Mouse (Mus musculus) cerebral cortex, adult 2 months (tissue): ENCODE results near the gene Cnih3.

Experiments used
- WGBS: fragments of 180-500 bp; shearing (Covaris S2); methylation state at CpG from one replicate; pipeline ENCODE4 v1.1.7; 2018; 5-methylcytosine and 5-hydroxymethylcytosine counted together

The Cnih3 gene

GRCm38 (mm10) chr1:181352367-181353199, at the start of gene Cnih3:
Gene Cnih3, plus strand, starts transcription at chr1:181352628.
- 1% methylated on average over 78 of the region's 78 CpGs for WGBS

- 35% methylated on average over 3 of the region's 3 CpGs for WGBS
Measured at GRCm38 (mm10) chr1:181307981-181308380, 44.4 kb upstream of the Cnih3 start.

DNA sequence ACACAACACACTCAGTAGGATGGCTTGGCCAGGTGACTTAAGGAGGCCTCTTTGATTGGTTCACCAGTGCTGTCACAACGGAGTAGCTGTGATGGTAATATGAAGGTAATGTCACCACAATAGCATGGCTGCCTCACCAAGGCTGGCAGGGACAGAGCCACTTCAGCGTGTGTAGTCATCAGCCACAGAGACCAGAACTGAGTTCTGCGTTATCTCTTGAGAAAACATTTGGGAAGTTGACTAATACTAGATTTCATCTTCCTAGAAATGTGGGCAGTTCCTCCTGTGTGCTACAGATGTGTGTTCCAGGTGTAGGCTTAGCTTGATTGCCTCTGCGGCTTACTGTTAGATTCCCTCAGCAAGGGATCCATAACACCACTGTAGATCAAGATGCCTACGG, 41.7 kb upstream of the Cnih3 start:
- WGBS: 95% methylated on average over 5 of the region's 5 CpGs

GRCm38 (mm10) chr1:181312115-181313045, 40.0 kb upstream of the Cnih3 start:
- 95% methylated on average over 15 of the region's 15 CpGs for WGBS

- 91% methylated on average over 8 of the region's 8 CpGs for WGBS
Measured at GRCm38 (mm10) chr1:181313046-181313415, 39.4 kb upstream of the Cnih3 start.

DNA sequence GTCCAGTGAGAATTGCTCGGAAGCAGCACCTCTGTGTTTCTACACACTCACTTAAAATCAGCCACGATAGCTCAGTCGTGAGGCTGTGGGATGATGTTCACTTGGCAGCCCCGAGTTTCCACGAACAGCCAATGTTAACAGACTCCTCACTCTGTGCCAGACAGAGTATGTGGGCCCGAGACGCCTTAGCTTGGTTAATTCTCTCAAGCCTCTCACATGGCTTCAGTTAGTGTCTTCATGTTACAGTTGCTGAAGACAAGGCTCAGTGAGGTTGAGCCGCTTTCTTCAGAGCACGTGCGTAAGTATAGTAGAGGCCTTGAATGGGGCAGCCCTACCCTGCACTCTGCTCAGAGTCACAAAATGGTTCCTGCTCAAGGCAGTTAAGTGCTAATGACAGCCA, 38.1 kb upstream of the Cnih3 start:
- WGBS: 59% methylated on average over 10 of the region's 10 CpGs

GRCm38 (mm10) chr1:181315350-181315749, 37.1 kb upstream of the Cnih3 start:
- WGBS: 84% methylated on average over 3 of the region's 3 CpGs

DNA sequence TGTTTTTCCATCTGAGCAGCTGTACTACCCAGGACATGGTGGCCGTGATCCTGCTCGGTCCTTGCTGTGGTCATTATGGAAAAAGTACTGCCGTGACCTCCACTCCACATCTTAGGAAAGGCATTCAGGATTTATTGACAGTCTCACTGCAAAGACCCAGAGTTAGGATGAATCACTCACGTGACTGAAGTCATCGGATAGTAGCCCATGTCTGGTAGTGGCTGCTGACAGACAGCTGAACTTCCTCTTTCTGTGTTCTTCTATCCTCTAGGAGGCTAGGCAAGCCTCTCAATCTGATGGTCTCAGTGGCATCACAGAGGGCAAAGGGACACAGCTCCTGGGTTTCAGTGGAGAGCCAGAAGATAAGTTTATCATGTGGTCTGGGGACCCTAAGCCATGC, 35.9 kb upstream of the Cnih3 start:
- 88% methylated on average over 5 of the region's 5 CpGs for WGBS

DNA sequence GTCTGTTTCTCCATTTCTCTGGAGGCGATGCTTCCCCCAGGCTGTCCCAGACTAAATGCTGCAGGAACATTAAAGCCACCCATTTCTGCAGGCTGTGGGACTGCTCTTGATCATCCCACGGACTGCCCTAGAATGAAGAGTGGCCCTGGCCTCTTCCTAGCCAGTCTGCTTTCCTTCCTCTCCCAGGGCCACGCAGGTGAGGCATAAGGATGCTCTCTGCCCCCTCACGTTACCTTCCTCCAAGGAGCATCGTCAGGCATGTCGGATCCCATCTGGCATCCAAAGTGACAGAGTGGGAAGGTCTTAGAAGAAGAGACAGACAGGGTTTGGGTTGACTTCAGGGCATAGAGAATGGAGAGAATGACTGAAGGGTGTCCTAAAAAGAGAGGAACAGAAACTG, 33.0 kb upstream of the Cnih3 start:
- WGBS: 72% methylated on average over 6 of the region's 6 CpGs

GRCm38 (mm10) chr1:181321149-181321548, 31.3 kb upstream of the Cnih3 start:
- 45% methylated on average over 5 of the region's 5 CpGs for WGBS

GRCm38 (mm10) chr1:181323134-181323533, 29.3 kb upstream of the Cnih3 start:
- 88% methylated on average over 3 of the region's 3 CpGs for WGBS

- 97% methylated on average over 5 of the region's 5 CpGs for WGBS
Measured at GRCm38 (mm10) chr1:181327137-181327536, 25.3 kb upstream of the Cnih3 start.

- WGBS: 61% methylated on average over 10 of the region's 10 CpGs
Measured at GRCm38 (mm10) chr1:181327636-181328420, 24.6 kb upstream of the Cnih3 start.

DNA sequence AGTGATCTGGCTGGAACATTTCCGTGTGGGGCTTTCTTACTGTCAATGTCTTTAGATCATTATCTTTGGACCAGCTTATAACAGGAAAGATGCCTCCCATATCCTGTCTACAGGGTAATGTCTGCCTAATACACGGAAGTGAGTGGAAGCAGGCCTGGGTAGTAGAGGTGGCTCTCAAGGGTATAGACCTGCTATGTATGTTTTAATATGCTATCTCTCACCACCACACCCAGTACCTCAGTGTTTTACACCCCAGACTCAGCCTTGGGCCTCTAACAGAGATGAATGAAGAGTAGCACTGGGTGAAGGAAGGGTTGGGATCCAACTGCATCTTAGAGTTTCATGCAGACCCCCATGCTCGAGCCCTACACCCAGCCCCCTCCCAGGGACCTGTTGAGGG, 23.3 kb upstream of the Cnih3 start:
- WGBS: 77% methylated on average over 3 of the region's 3 CpGs

GRCm38 (mm10) chr1:181332597-181332996, 19.8 kb upstream of the Cnih3 start:
- WGBS: 49% methylated on average over 2 of the region's 2 CpGs

GRCm38 (mm10) chr1:181334329-181335018, 18.0 kb upstream of the Cnih3 start:
- 80% methylated on average over 6 of the region's 6 CpGs for WGBS

GRCm38 (mm10) chr1:181335019-181335365, 17.4 kb upstream of the Cnih3 start:
- WGBS: 84% methylated on average over 5 of the region's 5 CpGs

DNA sequence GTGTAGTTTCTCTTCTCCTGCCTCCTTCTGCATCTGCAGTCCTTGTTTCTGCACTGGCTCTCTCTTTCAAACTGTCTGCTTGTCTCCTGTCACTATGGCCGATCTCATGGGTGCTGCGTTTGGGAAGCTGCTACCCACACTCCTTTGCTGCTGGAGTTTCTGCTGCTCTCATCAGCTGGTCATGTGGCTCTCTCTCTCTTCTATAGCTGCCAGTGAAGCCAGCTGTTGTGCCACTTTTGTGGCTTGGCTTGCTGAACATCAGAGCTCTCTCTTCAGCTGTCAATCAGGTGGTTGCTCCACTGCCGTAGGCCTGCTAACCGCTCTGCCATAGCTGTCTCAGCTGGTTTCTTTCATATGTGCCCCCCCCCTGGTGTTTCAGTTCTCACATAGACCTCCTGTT, 17.0 kb upstream of the Cnih3 start:
- 61% methylated on average over 4 of the region's 4 CpGs for WGBS

- 90% methylated on average over 6 of the region's 6 CpGs for WGBS
Measured at GRCm38 (mm10) chr1:181336857-181337256, 15.6 kb upstream of the Cnih3 start.

DNA sequence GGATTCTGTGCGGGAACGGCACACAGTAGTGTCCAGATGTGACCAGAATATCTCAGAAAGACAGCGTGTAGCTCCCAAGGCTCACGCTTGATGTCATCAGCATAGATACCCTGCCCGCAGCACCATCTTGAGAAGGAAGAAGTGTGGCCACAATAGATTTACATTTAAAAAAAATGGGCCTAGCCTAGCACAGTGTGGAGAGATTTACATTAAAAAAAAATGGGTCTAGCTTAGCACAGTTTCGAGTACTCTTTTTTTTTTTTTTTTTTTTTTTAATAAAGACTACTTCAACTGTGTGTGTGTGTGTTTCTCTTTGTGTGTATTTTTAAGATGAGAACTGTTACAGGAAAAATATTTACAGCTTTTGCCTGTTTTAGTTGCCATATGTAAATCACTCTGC, 13.3 kb upstream of the Cnih3 start:
- 85% methylated on average over 6 of the region's 6 CpGs for WGBS

DNA sequence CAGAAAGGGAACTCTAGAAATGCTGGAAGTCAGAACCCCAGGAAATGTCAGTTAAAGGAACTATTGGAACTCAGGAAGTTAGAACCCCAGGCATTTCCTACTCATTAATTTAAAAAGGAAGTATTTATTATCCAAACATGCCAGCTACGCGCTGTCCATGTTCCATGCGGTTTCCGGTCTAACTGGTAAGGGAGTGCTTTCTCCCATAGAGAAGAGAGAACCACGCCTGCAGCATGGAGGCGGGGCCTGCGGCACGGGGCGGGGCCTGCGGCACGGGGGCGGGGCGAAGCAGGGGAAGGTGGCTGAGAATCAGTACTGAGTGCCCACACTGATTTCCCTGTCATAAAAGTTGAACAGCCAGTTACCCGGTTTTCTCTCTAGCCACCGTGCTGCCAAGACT, 6.9 kb upstream of the Cnih3 start:
- 44% methylated on average over 15 of the region's 15 CpGs for WGBS

- WGBS: 13% methylated on average over 3 of the region's 3 CpGs
Measured at GRCm38 (mm10) chr1:181352043-181352366, 423 bp upstream of the Cnih3 start.
